Mouse (Mus musculus): ENCODE data around the gene Syne1. TPM values are rescaled to one million over a fixed set of nuclear protein-coding genes. Genes with fewer than 3 reads are reported as not detected.
A peak's percentile ranks its signal among the peaks of the same experiment; 100 is the strongest.

The Syne1 gene
- total RNA-seq, 1 experiment, result 7.1 TPM

- Histone ChIP-seq H3K36me3 (ENCODE audit: control insufficient read depth, insufficient read depth, low read length, poor library complexity, severe bottlenecking) (no peaks in the 10 kb centered on the region), H3K4me3 (ENCODE audit: insufficient read depth in 1 of 2, low read depth in 1 of 2, low read length in 2 of 2, poor library complexity in 1 of 2, severe bottlenecking in 1 of 2) (no peak overlapping the region), H3K9me3 (ENCODE audit: control insufficient read depth, insufficient read depth, low read depth, low read length) (no peaks in the 10 kb centered on the region), H3K27ac (ENCODE audit: insufficient read depth, low read depth, low read length, poor library complexity, severe bottlenecking) (no peak overlapping the region), H3K4me1 (ENCODE audit: control insufficient read depth in 2 of 2, insufficient read depth in 2 of 2, low read length in 2 of 2, poor library complexity in 1 of 2) (peaks cover 0 to 3% of the 10 kb centered on the region in 2 experiments; a peak in 1 of 4 replicates), H3K9ac (ENCODE audit: insufficient read depth, low read depth, low read length, poor library complexity, severe bottlenecking) (no peak overlapping the region)
- no peak for DNase-seq (ENCODE audit: low read depth, low spot score)
- in situ Hi-C loops (cut with MboI; ENCODE audit: low sequenced_read_pairs in 2 of 2, unreplicated experiment in 2 of 2), result no loop called here
- no peak for TF ChIP-seq MAFK (IDR thresholded peaks at IDR 0.05; ENCODE audit: insufficient read depth, low read depth, low read length)
These were observed 353.9 kb downstream of the Syne1 start for GRCm38 (mm10) chr10:5197356-5197755.

- Histone ChIP-seq H3K4me3 (ENCODE audit: insufficient read depth in 1 of 2, low read depth in 1 of 2, low read length in 2 of 2, poor library complexity in 1 of 2, severe bottlenecking in 1 of 2) (no peak overlapping the region), H3K4me1 (ENCODE audit: control insufficient read depth in 2 of 2, insufficient read depth in 2 of 2, low read length in 2 of 2, poor library complexity in 1 of 2) (peaks cover 0 to 3% of the 10 kb centered on the region in 2 experiments; a peak in 1 of 4 replicates), H3K27ac (ENCODE audit: insufficient read depth, low read depth, low read length, poor library complexity, severe bottlenecking) (no peak overlapping the region), H3K9ac (ENCODE audit: insufficient read depth, low read depth, low read length, poor library complexity, severe bottlenecking) (no peak overlapping the region), H3K9me3 (ENCODE audit: control insufficient read depth, insufficient read depth, low read depth, low read length) (no peaks in the 10 kb centered on the region), H3K36me3 (ENCODE audit: control insufficient read depth, insufficient read depth, low read length, poor library complexity, severe bottlenecking) (no peaks in the 10 kb centered on the region)
- no peak for TF ChIP-seq ZC3H11A (IDR thresholded peaks at IDR 0.05; ENCODE audit: borderline replicate concordance, low read depth, low read length)
- in situ Hi-C loops (cut with MboI; ENCODE audit: low sequenced_read_pairs in 2 of 2, unreplicated experiment in 2 of 2), result no loop called here
- DNase-seq (ENCODE audit: low read depth, low spot score), result no peak
These were observed 355.0 kb downstream of the Syne1 start for GRCm38 (mm10) chr10:5196267-5196666.

GRCm38 (mm10) chr10:5195288-5195687, 356.0 kb downstream of the Syne1 start:
- TF ChIP-seq ZNF384 (IDR thresholded peaks at IDR 0.05; ENCODE audit: low read depth, low read length), result no peak
- TF ChIP-seq ZC3H11A (IDR thresholded peaks at IDR 0.05; ENCODE audit: borderline replicate concordance, low read depth, low read length), result no peak
- no peak for TF ChIP-seq CHD2 (IDR thresholded peaks at IDR 0.05; ENCODE audit: low read depth, low read length)
- no peak for TF ChIP-seq MAFK (IDR thresholded peaks at IDR 0.05; ENCODE audit: insufficient read depth, low read depth, low read length)
- TF ChIP-seq HCFC1 (IDR thresholded peaks at IDR 0.05; ENCODE audit: borderline replicate concordance, insufficient read depth, low read length), result no peak
- Histone ChIP-seq H3K4me3 (ENCODE audit: insufficient read depth in 1 of 2, low read depth in 1 of 2, low read length in 2 of 2, poor library complexity in 1 of 2, severe bottlenecking in 1 of 2) (no peak overlapping the region), H3K9ac (ENCODE audit: insufficient read depth, low read depth, low read length, poor library complexity, severe bottlenecking) (no peak overlapping the region), H3K27ac (ENCODE audit: insufficient read depth, low read depth, low read length, poor library complexity, severe bottlenecking) (no peak overlapping the region), H3K4me1 (ENCODE audit: control insufficient read depth in 2 of 2, insufficient read depth in 2 of 2, low read length in 2 of 2, poor library complexity in 1 of 2) (peaks cover 0 to 3% of the 10 kb centered on the region in 2 experiments; a peak in 1 of 4 replicates), H3K9me3 (ENCODE audit: control insufficient read depth, insufficient read depth, low read depth, low read length) (no peaks in the 10 kb centered on the region), H3K36me3 (ENCODE audit: control insufficient read depth, insufficient read depth, low read length, poor library complexity, severe bottlenecking) (no peaks in the 10 kb centered on the region)
- no peak for DNase-seq (ENCODE audit: low read depth, low spot score)
- in situ Hi-C loops (cut with MboI; ENCODE audit: low sequenced_read_pairs in 2 of 2, unreplicated experiment in 2 of 2), result no loop called here

GRCm38 (mm10) chr10:5194671-5195234, 356.5 kb downstream of the Syne1 start:
- no peaks in the 10 kb centered on the region for H3K9me3 ChIP-seq (ENCODE audit: control insufficient read depth, insufficient read depth, low read depth, low read length)
- no peaks in the 10 kb centered on the region for H3K36me3 ChIP-seq (ENCODE audit: control insufficient read depth, insufficient read depth, low read length, poor library complexity, severe bottlenecking)
- H3K4me1 ChIP-seq (ENCODE audit: control insufficient read depth in 2 of 2, insufficient read depth in 2 of 2, low read length in 2 of 2, poor library complexity in 1 of 2), result peaks cover 0 to 3% of the 10 kb centered on the region in 2 experiments; a peak in 1 of 4 replicates
- TF ChIP-seq HCFC1 (IDR thresholded peaks at IDR 0.05; ENCODE audit: borderline replicate concordance, insufficient read depth, low read length), result no peak
- TF ChIP-seq ZNF384 (IDR thresholded peaks at IDR 0.05; ENCODE audit: low read depth, low read length), result peak; percentile 99
- TF ChIP-seq ZC3H11A (IDR thresholded peaks at IDR 0.05; ENCODE audit: borderline replicate concordance, low read depth, low read length), result no peak
- TF ChIP-seq CHD2 (IDR thresholded peaks at IDR 0.05; ENCODE audit: low read depth, low read length), result no peak
- TF ChIP-seq MAFK (IDR thresholded peaks at IDR 0.05; ENCODE audit: insufficient read depth, low read depth, low read length), result peak; percentile 40; the same call in 1 of the 2 replicates
- peak; percentile 45 for DNase-seq (ENCODE audit: low read depth, low spot score)
- H3K4me3 ChIP-seq (ENCODE audit: insufficient read depth in 1 of 2, low read depth in 1 of 2, low read length in 2 of 2, poor library complexity in 1 of 2, severe bottlenecking in 1 of 2), result peak overlapping the region; percentile 54 to 59
- no peak overlapping the region for H3K27ac ChIP-seq (ENCODE audit: insufficient read depth, low read depth, low read length, poor library complexity, severe bottlenecking)
- peak overlapping the region; percentile 18 for H3K9ac ChIP-seq (ENCODE audit: insufficient read depth, low read depth, low read length, poor library complexity, severe bottlenecking)
- in situ Hi-C loops (cut with MboI; ENCODE audit: low sequenced_read_pairs in 2 of 2, unreplicated experiment in 2 of 2), result no loop called here

GRCm38 (mm10) chr10:5194081-5194670, 357.1 kb downstream of the Syne1 start:
- DNase-seq (ENCODE audit: low read depth, low spot score), result no peak
- Histone ChIP-seq H3K27ac (ENCODE audit: insufficient read depth, low read depth, low read length, poor library complexity, severe bottlenecking) (no peak overlapping the region), H3K4me1 (ENCODE audit: control insufficient read depth in 2 of 2, insufficient read depth in 2 of 2, low read length in 2 of 2, poor library complexity in 1 of 2) (peaks cover 0 to 3% of the 10 kb centered on the region in 2 experiments; a peak in 1 of 4 replicates), H3K9me3 (ENCODE audit: control insufficient read depth, insufficient read depth, low read depth, low read length) (no peaks in the 10 kb centered on the region), H3K9ac (ENCODE audit: insufficient read depth, low read depth, low read length, poor library complexity, severe bottlenecking) (peak overlapping the region; percentile 18), H3K36me3 (ENCODE audit: control insufficient read depth, insufficient read depth, low read length, poor library complexity, severe bottlenecking) (no peaks in the 10 kb centered on the region), H3K4me3 (ENCODE audit: insufficient read depth in 1 of 2, low read depth in 1 of 2, low read length in 2 of 2, poor library complexity in 1 of 2, severe bottlenecking in 1 of 2) (peak overlapping the region; percentile 54 to 59)
- TF ChIP-seq HCFC1 (IDR thresholded peaks at IDR 0.05; ENCODE audit: borderline replicate concordance, insufficient read depth, low read length), result no peak
- no peak for TF ChIP-seq ZC3H11A (IDR thresholded peaks at IDR 0.05; ENCODE audit: borderline replicate concordance, low read depth, low read length)
- no peak for TF ChIP-seq ZNF384 (IDR thresholded peaks at IDR 0.05; ENCODE audit: low read depth, low read length)
- TF ChIP-seq CHD2 (IDR thresholded peaks at IDR 0.05; ENCODE audit: low read depth, low read length), result no peak
- TF ChIP-seq MAFK (IDR thresholded peaks at IDR 0.05; ENCODE audit: insufficient read depth, low read depth, low read length), result no peak
- in situ Hi-C loops (cut with MboI; ENCODE audit: low sequenced_read_pairs in 2 of 2, unreplicated experiment in 2 of 2), result no loop called here
